Mouse (Mus musculus): Measurements from ENCODE around the gene Mob4. TPM values are rescaled to one million over a fixed set of nuclear protein-coding genes. Genes with fewer than 3 reads are reported as not detected.

Mob4 gene
- polyA plus RNA-seq, 1 experiment = 48.8 TPM

DNA sequence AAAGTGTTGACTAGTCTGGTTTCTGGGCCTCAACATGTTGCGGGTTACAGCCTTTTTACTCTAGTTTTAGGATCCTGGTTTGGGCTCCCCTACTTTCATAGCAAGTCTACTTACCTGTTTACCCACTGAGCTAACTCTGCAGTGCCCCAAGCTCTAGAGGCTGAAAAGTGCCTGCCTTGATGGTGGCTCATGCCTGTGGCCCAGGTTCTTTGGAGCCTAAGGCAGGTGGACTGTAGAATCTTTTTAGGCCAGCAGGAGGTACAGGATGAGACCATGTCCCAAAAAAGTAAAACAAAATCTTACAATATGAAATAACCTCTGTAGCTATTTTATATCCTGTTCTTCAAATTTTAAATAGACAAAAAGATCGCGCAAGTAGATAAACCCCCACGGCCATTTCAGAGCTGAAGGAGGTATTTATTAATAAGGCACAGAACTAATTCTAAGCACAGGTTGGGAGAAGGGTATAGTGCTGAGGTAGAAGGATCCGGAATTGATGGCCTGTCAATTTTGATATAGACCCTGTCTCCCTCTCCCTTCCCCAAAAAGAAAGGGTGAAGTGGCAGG, 41.5 kb upstream of the Mob4 start:
- DNase-seq = no peak
- Histone ChIP-seq H3K4me1 (ENCODE audit: control insufficient read depth, insufficient read depth, low read length) (peaks cover 5% of the 10 kb centered on the region), H3K27me3 (ENCODE audit: control insufficient read depth, insufficient read depth, low read length) (no peaks in the 10 kb centered on the region), H3K4me3 (replicated peaks; ENCODE audit: insufficient read depth, low read depth, low read length) (no peak overlapping the region), H3K27ac (ENCODE audit: insufficient read depth, low read length) (no peak overlapping the region)
- no peak for TF ChIP-seq CTCF (IDR thresholded peaks at IDR 0.05; ENCODE audit: borderline replicate concordance, insufficient read depth, low read depth, low read length)
- TF ChIP-seq POLR2A (IDR thresholded peaks at IDR 0.05; ENCODE audit: borderline replicate concordance, insufficient read depth, low read length) = no peak
- 90% methylated on average over 5 of the region's 5 CpGs for WGBS

- Histone ChIP-seq H3K4me3 (replicated peaks; ENCODE audit: insufficient read depth, low read depth, low read length) (no peak overlapping the region), H3K27me3 (ENCODE audit: control insufficient read depth, insufficient read depth, low read length) (no peaks in the 10 kb centered on the region), H3K4me1 (ENCODE audit: control insufficient read depth, insufficient read depth, low read length) (no peaks in the 10 kb centered on the region), H3K27ac (ENCODE audit: insufficient read depth, low read length) (no peak overlapping the region)
- WGBS = 57% methylated on average over 2 of the region's 2 CpGs
- DNase-seq = no peak
- TF ChIP-seq POLR2A (IDR thresholded peaks at IDR 0.05; ENCODE audit: borderline replicate concordance, insufficient read depth, low read length) (no peak), CTCF (IDR thresholded peaks at IDR 0.05; ENCODE audit: borderline replicate concordance, insufficient read depth, low read depth, low read length) (no peak)
These were observed 39.0 kb upstream of the Mob4 start for GRCm38 (mm10) chr1:55092056-55092455.

- Histone ChIP-seq H3K27me3 (ENCODE audit: control insufficient read depth, insufficient read depth, low read length) (no peaks in the 10 kb centered on the region), H3K27ac (ENCODE audit: insufficient read depth, low read length) (no peak overlapping the region), H3K4me3 (replicated peaks; ENCODE audit: insufficient read depth, low read depth, low read length) (no peak overlapping the region), H3K4me1 (ENCODE audit: control insufficient read depth, insufficient read depth, low read length) (no peaks in the 10 kb centered on the region)
- TF ChIP-seq POLR2A (IDR thresholded peaks at IDR 0.05; ENCODE audit: borderline replicate concordance, insufficient read depth, low read length) (no peak), CTCF (IDR thresholded peaks at IDR 0.05; ENCODE audit: borderline replicate concordance, insufficient read depth, low read depth, low read length) (no peak)
- 80% methylated on average over 1 of the region's 1 CpGs for WGBS
- no peak for DNase-seq
These were observed 38.6 kb upstream of the Mob4 start for GRCm38 (mm10) chr1:55092469-55092868.

DNA sequence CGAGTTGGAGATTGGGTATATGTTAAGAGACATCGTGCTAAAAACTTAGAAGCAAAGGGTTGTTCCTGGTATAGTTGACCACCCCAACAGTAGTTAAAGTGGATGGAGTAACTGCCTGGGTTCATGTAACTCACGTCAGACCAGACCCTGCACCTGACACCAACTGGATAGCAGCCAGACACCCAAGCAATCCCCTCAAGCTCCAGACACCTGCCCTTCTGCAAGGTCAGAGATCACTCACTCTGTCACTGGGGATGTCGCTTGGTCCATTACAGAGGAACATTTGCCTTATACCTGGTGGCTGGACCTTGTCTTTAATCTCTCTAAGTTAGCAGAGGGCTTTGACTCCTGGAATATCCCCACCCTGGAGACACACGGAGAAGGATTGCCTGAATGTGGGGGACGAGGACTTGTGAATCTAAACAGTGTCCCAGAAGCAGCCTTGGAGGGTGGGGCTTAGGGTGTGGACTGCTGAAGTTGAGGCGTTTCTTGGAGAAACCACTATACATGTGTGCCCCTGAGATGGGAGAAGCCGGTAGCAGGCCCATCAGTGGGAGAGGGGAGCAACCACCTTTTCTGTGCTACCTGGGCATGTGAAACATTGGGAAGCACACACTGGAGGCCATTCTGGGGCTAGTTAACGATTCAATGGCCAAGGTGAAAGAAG, 24.0 kb upstream of the Mob4 start:
- no peak for TF ChIP-seq POLR2A (IDR thresholded peaks at IDR 0.05; ENCODE audit: borderline replicate concordance, insufficient read depth, low read length)
- no peak for TF ChIP-seq CTCF (IDR thresholded peaks at IDR 0.05; ENCODE audit: borderline replicate concordance, insufficient read depth, low read depth, low read length)
- WGBS = 84% methylated on average over 9 of the region's 9 CpGs
- Histone ChIP-seq H3K4me1 (ENCODE audit: control insufficient read depth, insufficient read depth, low read length) (no peaks in the 10 kb centered on the region), H3K27ac (ENCODE audit: insufficient read depth, low read length) (no peak overlapping the region), H3K4me3 (replicated peaks; ENCODE audit: insufficient read depth, low read depth, low read length) (no peak overlapping the region), H3K27me3 (ENCODE audit: control insufficient read depth, insufficient read depth, low read length) (no peaks in the 10 kb centered on the region)
- no peak for DNase-seq

- no peak for DNase-seq
- WGBS = 82% methylated on average over 1 of the region's 1 CpGs
- TF ChIP-seq CTCF (IDR thresholded peaks at IDR 0.05; ENCODE audit: borderline replicate concordance, insufficient read depth, low read depth, low read length) (no peak), POLR2A (IDR thresholded peaks at IDR 0.05; ENCODE audit: borderline replicate concordance, insufficient read depth, low read length) (no peak)
- no peak overlapping the region for H3K27ac ChIP-seq (ENCODE audit: insufficient read depth, low read length)
- H3K27me3 ChIP-seq (ENCODE audit: control insufficient read depth, insufficient read depth, low read length) = no peaks in the 10 kb centered on the region
- no peaks in the 10 kb centered on the region for H3K4me1 ChIP-seq (ENCODE audit: control insufficient read depth, insufficient read depth, low read length)
- no peak overlapping the region for H3K4me3 ChIP-seq (replicated peaks; ENCODE audit: insufficient read depth, low read depth, low read length)
These were observed 23.4 kb upstream of the Mob4 start for GRCm38 (mm10) chr1:55107644-55108043.

DNA sequence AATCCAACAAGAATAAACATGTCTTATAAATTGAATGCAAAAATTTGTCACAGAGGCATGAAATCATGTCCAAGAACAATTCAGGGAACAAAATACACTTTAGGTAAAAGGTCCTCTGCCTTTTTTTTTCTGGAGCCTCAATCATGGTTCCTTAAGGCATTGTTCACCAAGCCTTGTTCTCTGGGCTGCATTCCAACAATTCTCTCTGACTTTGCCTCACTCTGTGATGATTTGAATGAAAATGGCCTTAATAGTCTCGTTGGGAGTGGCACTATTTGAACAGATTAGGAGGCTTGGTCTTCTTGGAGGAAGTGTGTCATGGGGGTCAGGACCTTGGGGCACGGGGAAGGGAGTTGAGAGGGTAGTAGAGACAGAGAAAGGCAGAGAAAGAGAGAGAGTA, 22.6 kb upstream of the Mob4 start:
- 30% methylated on average over 2 of the region's 2 CpGs for WGBS
- Histone ChIP-seq H3K4me1 (ENCODE audit: control insufficient read depth, insufficient read depth, low read length) (no peaks in the 10 kb centered on the region), H3K4me3 (replicated peaks; ENCODE audit: insufficient read depth, low read depth, low read length) (no peak overlapping the region), H3K27me3 (ENCODE audit: control insufficient read depth, insufficient read depth, low read length) (no peaks in the 10 kb centered on the region), H3K27ac (ENCODE audit: insufficient read depth, low read length) (no peak overlapping the region)
- DNase-seq = no peak
- TF ChIP-seq POLR2A (IDR thresholded peaks at IDR 0.05; ENCODE audit: borderline replicate concordance, insufficient read depth, low read length) = no peak
- TF ChIP-seq CTCF (IDR thresholded peaks at IDR 0.05; ENCODE audit: borderline replicate concordance, insufficient read depth, low read depth, low read length) = no peak

DNA sequence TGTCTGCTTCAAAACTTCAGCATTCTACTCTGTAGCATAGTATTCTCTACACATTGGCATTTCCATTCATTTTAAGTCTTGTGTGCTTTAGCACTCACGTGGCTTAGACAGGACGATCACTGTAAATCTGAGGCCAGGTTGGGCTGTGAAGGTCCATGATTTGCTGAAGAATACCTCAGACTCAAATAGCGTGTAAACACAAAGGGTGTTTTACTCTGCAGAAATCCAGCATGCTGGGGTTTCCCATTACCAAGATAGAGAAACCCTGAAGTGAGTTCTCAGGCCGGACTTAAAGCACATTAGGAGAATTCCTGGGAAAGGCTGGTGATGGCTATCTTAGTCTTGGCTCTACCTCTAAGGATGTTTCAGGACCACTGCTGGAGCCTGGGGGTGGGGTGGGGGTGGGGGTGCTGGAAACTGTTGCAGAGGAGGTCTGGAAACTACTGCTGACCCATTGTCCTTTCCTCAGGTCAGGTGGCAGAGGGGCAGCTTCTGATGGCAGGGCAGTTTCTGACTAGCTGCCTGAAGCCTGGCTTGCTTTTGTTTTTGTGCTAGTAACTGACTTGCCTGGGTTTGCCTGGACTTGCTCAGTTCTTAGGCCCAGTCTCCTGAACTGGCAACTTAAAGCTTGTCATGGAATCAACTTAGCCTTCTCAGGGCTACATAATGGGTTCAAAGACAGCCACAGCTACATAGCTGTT, 21.8 kb upstream of the Mob4 start:
- no peak for DNase-seq
- H3K4me3 ChIP-seq (replicated peaks; ENCODE audit: insufficient read depth, low read depth, low read length) = no peak overlapping the region
- no peaks in the 10 kb centered on the region for H3K27me3 ChIP-seq (ENCODE audit: control insufficient read depth, insufficient read depth, low read length)
- no peaks in the 10 kb centered on the region for H3K4me1 ChIP-seq (ENCODE audit: control insufficient read depth, insufficient read depth, low read length)
- 89% methylated on average over 4 of the region's 4 CpGs for WGBS
- H3K27ac ChIP-seq (ENCODE audit: insufficient read depth, low read length) = no peak overlapping the region
- TF ChIP-seq CTCF (IDR thresholded peaks at IDR 0.05; ENCODE audit: borderline replicate concordance, insufficient read depth, low read depth, low read length) (no peak), POLR2A (IDR thresholded peaks at IDR 0.05; ENCODE audit: borderline replicate concordance, insufficient read depth, low read length) (no peak)

DNA sequence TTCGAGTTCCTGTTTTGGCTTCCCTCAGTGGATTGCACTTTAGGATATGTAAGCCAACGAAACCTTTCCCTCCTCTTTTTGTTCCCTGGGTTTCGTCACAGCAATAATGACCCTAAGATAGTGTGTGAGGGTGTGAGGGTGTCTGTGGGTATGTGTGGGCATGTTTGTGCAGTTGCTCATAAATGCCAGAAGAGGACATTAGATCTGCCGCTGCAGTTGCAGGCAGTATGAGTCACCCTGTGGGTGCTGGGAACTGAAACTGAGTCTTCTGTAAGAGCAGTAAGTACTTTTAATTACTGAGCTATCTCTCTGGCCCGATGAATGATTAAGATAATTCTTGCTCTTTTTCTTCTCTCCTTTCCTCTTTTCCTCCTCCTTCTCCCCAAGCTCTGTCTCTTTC, 8.0 kb upstream of the Mob4 start:
- no peaks in the 10 kb centered on the region for H3K27me3 ChIP-seq (ENCODE audit: control insufficient read depth, insufficient read depth, low read length)
- H3K27ac ChIP-seq (ENCODE audit: insufficient read depth, low read length) = no peak overlapping the region
- no peaks in the 10 kb centered on the region for H3K4me1 ChIP-seq (ENCODE audit: control insufficient read depth, insufficient read depth, low read length)
- no peak for DNase-seq
- H3K4me3 ChIP-seq (replicated peaks; ENCODE audit: insufficient read depth, low read depth, low read length) = no peak overlapping the region
- WGBS = 83% methylated on average over 5 of the region's 5 CpGs
- no peak for TF ChIP-seq POLR2A (IDR thresholded peaks at IDR 0.05; ENCODE audit: borderline replicate concordance, insufficient read depth, low read length)
- no peak for TF ChIP-seq CTCF (IDR thresholded peaks at IDR 0.05; ENCODE audit: borderline replicate concordance, insufficient read depth, low read depth, low read length)
